Mouse (Mus musculus): ENCODE measurements around the gene Dnaja1.
A peak's percentile ranks its signal among the peaks of the same experiment; 100 is the strongest.

DNA sequence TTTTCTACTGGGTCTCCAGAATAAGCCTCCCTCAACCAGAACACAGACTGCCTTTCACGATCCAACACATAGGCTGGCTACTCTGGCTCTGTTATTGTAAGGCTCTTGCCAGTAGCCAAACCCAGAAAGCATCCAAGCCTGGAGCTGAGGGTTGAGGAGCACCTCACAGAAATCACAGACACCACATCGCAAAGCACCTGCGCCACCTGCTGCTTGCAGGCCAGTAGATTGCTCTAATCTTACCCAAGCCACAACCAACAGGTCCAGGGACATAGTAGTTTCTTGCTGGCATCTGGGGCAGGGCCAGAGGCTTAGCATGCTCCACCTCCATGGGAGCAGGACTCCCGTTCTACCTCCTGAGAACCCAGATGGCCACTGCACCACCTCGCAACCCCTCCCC, 44.8 kb upstream of the Dnaja1 start:
- TF ChIP-seq CTCF (IDR thresholded peaks at IDR 0.05; ENCODE audit: low read depth) (peak; percentile 55), EP300 (IDR thresholded peaks at IDR 0.05; ENCODE audit: low read depth) (no peak)
